Mouse (Mus musculus) forebrain, embryonic 10.5 days (tissue): ENCODE measurements around the gene Stx6. TPM values are rescaled to one million over a fixed set of nuclear protein-coding genes. Genes with fewer than 3 reads are reported as not detected.

Source experiments
- DNase-seq: peaks from one replicate; pipeline ENCODE4 v3.0.0-alpha.2; 2017; ENCODE audit warnings: low spot score; ENCODE audit errors: extremely low spot score
- H3K27ac ChIP-seq: fragments of 300-500 bp; sonication (generic); 2 replicates; pipeline ENCODE4 v1.5.1; 2016; ENCODE audit warnings: mild to moderate bottlenecking
- H3K27me3 ChIP-seq: fragments of 300-500 bp; sonication (generic); 2 replicates; pipeline ENCODE4 v1.6.1; 2016; ENCODE audit warnings: mild to moderate bottlenecking; ENCODE audit not compliant: poor library complexity, severe bottlenecking
- H3K36me3 ChIP-seq: fragments of 300-500 bp; sonication (generic); replicated peaks from 2 replicates; pipeline ENCODE4 v1.6.1; 2016; ENCODE audit warnings: mild to moderate bottlenecking, moderate library complexity
- H3K4me1 ChIP-seq: fragments of 300-500 bp; sonication (generic); 2 replicates; pipeline ENCODE4 v1.6.1; 2016
- H3K4me3 ChIP-seq: fragments of 300-500 bp; sonication (generic); 2 replicates; pipeline ENCODE4 v1.5.1; 2016; ENCODE audit warnings: mild to moderate bottlenecking, moderate library complexity
- H3K9me3 ChIP-seq: fragments of 300-500 bp; sonication (generic); 2 replicates; pipeline ENCODE4 v1.6.1; 2016; ENCODE audit warnings: mild to moderate bottlenecking, moderate library complexity
- WGBS: fragments of 180-500 bp; shearing (Covaris S2); methylation state at CpG from one replicate; pipeline ENCODE4 v1.1.7; 2016; 5-methylcytosine and 5-hydroxymethylcytosine counted together
- polyA plus RNA-seq: library from polyadenylated mRNA; unstranded; fragments of >200 nt; fragmentation: Nextera tagmentation; extraction: Ambion mirVana; gene quantifications from 2 replicates; pipeline ENCODE4 v1.2.1, GENCODE M21; 2016

The Stx6 gene
- polyA plus RNA-seq, 1 experiment from 2014 or later, result 84.3 TPM

GRCm38 (mm10) chr1:155213912-155214311 lies 55.4 kb downstream of the Stx6 start:
- WGBS, result 90% methylated on average over 7 of the region's 7 CpGs
- peaks cover 79% of the 10 kb centered on the region for H3K4me1 ChIP-seq
- no peak for DNase-seq
- H3K4me3 ChIP-seq, result no peak overlapping the region
- no peaks in the 10 kb centered on the region for H3K9me3 ChIP-seq
- peak overlapping the region; percentile 88 for H3K27ac ChIP-seq
- peaks cover 10% of the 10 kb centered on the region for H3K36me3 ChIP-seq
- H3K27me3 ChIP-seq, result peaks cover 52% of the 10 kb centered on the region

- no peak for DNase-seq
- Histone ChIP-seq H3K36me3 (peaks cover 10% of the 10 kb centered on the region), H3K9me3 (no peaks in the 10 kb centered on the region), H3K27me3 (peaks cover 46% of the 10 kb centered on the region), H3K4me3 (no peak overlapping the region), H3K4me1 (peaks cover 73% of the 10 kb centered on the region), H3K27ac (peak overlapping the region; percentile 59)
- 67% methylated on average over 9 of the region's 9 CpGs for WGBS
Measured at GRCm38 (mm10) chr1:155215066-155215764, 56.7 kb downstream of the Stx6 start.

- WGBS, result 82% methylated on average over 11 of the region's 11 CpGs
- H3K9me3 ChIP-seq, result no peaks in the 10 kb centered on the region
- H3K4me3 ChIP-seq, result no peak overlapping the region
- H3K27ac ChIP-seq, result peak overlapping the region; percentile 62
- peaks cover 36% of the 10 kb centered on the region for H3K27me3 ChIP-seq
- H3K36me3 ChIP-seq, result peaks cover 10% of the 10 kb centered on the region
- H3K4me1 ChIP-seq, result peaks cover 70% of the 10 kb centered on the region
- DNase-seq, result no peak
Measured at GRCm38 (mm10) chr1:155216313-155216712, 57.8 kb downstream of the Stx6 start.

GRCm38 (mm10) chr1:155216844-155217243 lies 58.3 kb downstream of the Stx6 start:
- H3K27me3 ChIP-seq, result peaks cover 30% of the 10 kb centered on the region
- H3K27ac ChIP-seq, result peak overlapping the region; percentile 62
- no peak overlapping the region for H3K4me3 ChIP-seq
- 90% methylated on average over 6 of the region's 6 CpGs for WGBS
- DNase-seq, result no peak
- peaks cover 67% of the 10 kb centered on the region for H3K4me1 ChIP-seq
- H3K36me3 ChIP-seq, result peaks cover 10% of the 10 kb centered on the region
- no peaks in the 10 kb centered on the region for H3K9me3 ChIP-seq

GRCm38 (mm10) chr1:155217865-155218541 lies 59.5 kb downstream of the Stx6 start:
- H3K9me3 ChIP-seq, result no peaks in the 10 kb centered on the region
- peaks cover 61% of the 10 kb centered on the region for H3K4me1 ChIP-seq
- DNase-seq, result peak; percentile 73
- H3K27me3 ChIP-seq, result peaks cover 30% of the 10 kb centered on the region
- peaks cover 12% of the 10 kb centered on the region for H3K36me3 ChIP-seq
- WGBS, result 57% methylated on average over 9 of the region's 9 CpGs
- H3K4me3 ChIP-seq, result no peak overlapping the region
- 0 out of 2 replicates have a peak overlapping the region, but pooled peaks have one; percentile 3 for H3K27ac ChIP-seq

GRCm38 (mm10) chr1:155218924-155219323 lies 60.4 kb downstream of the Stx6 start:
- Histone ChIP-seq H3K36me3 (peaks cover 16% of the 10 kb centered on the region), H3K9me3 (no peaks in the 10 kb centered on the region), H3K27me3 (peaks cover 22% of the 10 kb centered on the region), H3K4me3 (no peak overlapping the region), H3K27ac (no peak overlapping the region), H3K4me1 (peaks cover 56% of the 10 kb centered on the region)
- no peak for DNase-seq
- WGBS, result 74% methylated on average over 5 of the region's 5 CpGs

GRCm38 (mm10) chr1:155222101-155222669 lies 63.7 kb downstream of the Stx6 start:
- DNase-seq, result no peak
- Histone ChIP-seq H3K27ac (peak overlapping the region; percentile 48; the same call in 1 of the 2 replicates), H3K36me3 (peaks cover 21% of the 10 kb centered on the region), H3K27me3 (0 out of 2 replicates have a peak, but pooled peaks cover 3% of the 10 kb centered on the region), H3K4me1 (peaks cover 33% of the 10 kb centered on the region), H3K9me3 (no peaks in the 10 kb centered on the region), H3K4me3 (no peak overlapping the region)
- WGBS, result 81% methylated on average over 11 of the region's 11 CpGs

- Histone ChIP-seq H3K9me3 (no peaks in the 10 kb centered on the region), H3K27ac (peak overlapping the region; percentile 48; the same call in 1 of the 2 replicates), H3K27me3 (no peaks in the 10 kb centered on the region), H3K36me3 (peaks cover 19% of the 10 kb centered on the region), H3K4me1 (peaks cover 39% of the 10 kb centered on the region), H3K4me3 (no peak overlapping the region)
- DNase-seq, result no peak
- WGBS, result 94% methylated on average over 6 of the region's 6 CpGs
Measured at GRCm38 (mm10) chr1:155223036-155223435, 64.5 kb downstream of the Stx6 start.

- Histone ChIP-seq H3K4me3 (no peak overlapping the region), H3K27me3 (no peaks in the 10 kb centered on the region), H3K9me3 (no peaks in the 10 kb centered on the region), H3K4me1 (peaks cover 48% of the 10 kb centered on the region), H3K36me3 (peaks cover 19% of the 10 kb centered on the region), H3K27ac (peak overlapping the region; percentile 71)
- DNase-seq, result peak; percentile 87
- WGBS, result 35% methylated on average over 16 of the region's 16 CpGs
Measured at GRCm38 (mm10) chr1:155223849-155224554, 65.5 kb downstream of the Stx6 start.

GRCm38 (mm10) chr1:155229464-155230411 lies 71.2 kb downstream of the Stx6 start:
- WGBS, result 31% methylated on average over 14 of the region's 14 CpGs
- Histone ChIP-seq H3K9me3 (no peaks in the 10 kb centered on the region), H3K36me3 (peaks cover 11% of the 10 kb centered on the region), H3K27me3 (0 out of 2 replicates have a peak, but pooled peaks cover 4% of the 10 kb centered on the region), H3K27ac (peak overlapping the region; percentile 87), H3K4me3 (no peak overlapping the region), H3K4me1 (peaks cover 77% of the 10 kb centered on the region)
- peak; percentile 52 for DNase-seq

- no peak overlapping the region for H3K4me3 ChIP-seq
- H3K36me3 ChIP-seq, result peaks cover 4% of the 10 kb centered on the region; the same call in 1 of the 2 replicates
- no peak for DNase-seq
- peaks cover 100% of the 10 kb centered on the region for H3K4me1 ChIP-seq
- no peaks in the 10 kb centered on the region for H3K9me3 ChIP-seq
- WGBS, result 50% methylated on average over 12 of the region's 12 CpGs
- 0 out of 2 replicates have a peak, but pooled peaks cover 4% of the 10 kb centered on the region for H3K27me3 ChIP-seq
- peak overlapping the region; percentile 87 for H3K27ac ChIP-seq
Measured at GRCm38 (mm10) chr1:155232385-155232784, 73.9 kb downstream of the Stx6 start.
